Comparison of ENCODE assay signal across 8 mouse cellular contexts in genomic region chr14:99578665-99579064, GRCm38 (mm10).
DNase-seq lines count a peak whose midpoint lies in the region; ATAC-seq and TF ChIP-seq lines count a peak whose summit lies in the region.

No protein-coding gene starts in this region.

- no peak for TF ChIP-seq CTCF in heart, adult 2 months (IDR thresholded peaks at IDR 0.05)
- no peak for TF ChIP-seq CTCF in stomach, postnatal 0 days (IDR thresholded peaks at IDR 0.05; ENCODE audit: low read depth)

- no peaks in the 10 kb centered on the region for H3K36me3 ChIP-seq in heart, adult 2 months (ENCODE audit: control insufficient read depth, insufficient read depth, low read length)
- no peaks in the 10 kb centered on the region for H3K36me3 ChIP-seq in stomach, postnatal 0 days (ENCODE audit: control insufficient read depth, insufficient read depth, low read length)

- intact Hi-C loops in heart, adult 2 months (cut with DNase I): no loop called here
- intact Hi-C loops in heart, postnatal 14 days (cut with DNase I): no loop called here

- DNase-seq in heart, adult 2 months: peak in 1 of 2 experiments; percentile 8
- DNase-seq in heart, postnatal 14 days: no peak
- DNase-seq in right cerebral cortex, postnatal 4 days: peak; percentile 13
- DNase-seq in right cerebral cortex, postnatal 14 days: no peak
- DNase-seq in kidney, postnatal 14 days: peak; percentile 21
- peak; percentile 64 for DNase-seq in stomach, postnatal 0 days (ENCODE audit: low spot score)
- DNase-seq in left cerebral cortex, adult 18-20 months (ENCODE audit: low spot score in 2 of 2): no peak

- 59% methylated on average over 17 of the region's 17 CpGs for WGBS in heart, adult 2 months
- WGBS in stomach, postnatal 0 days: 27% methylated on average over 17 of the region's 17 CpGs

- peak; percentile 53 for ATAC-seq in stomach, postnatal 0 days (ENCODE audit: low FRiP score, low TSS enrichment)
- ATAC-seq in granulocyte monocyte progenitor cell, adult 5-6 weeks (replicated peaks; ENCODE audit: poor library complexity, severe bottlenecking): no peak

- peak overlapping the region; percentile 48 for H3K4me2 ChIP-seq in stomach, postnatal 0 days (replicated peaks; ENCODE audit: low read depth)

- H3K27me3 ChIP-seq in heart, adult 2 months (ENCODE audit: control insufficient read depth, insufficient read depth, low read length): no peaks in the 10 kb centered on the region
- H3K27me3 ChIP-seq in stomach, postnatal 0 days (ENCODE audit: control insufficient read depth, insufficient read depth, low read length): no peaks in the 10 kb centered on the region

- H3K79me2 ChIP-seq in heart, adult 2 months (replicated peaks; ENCODE audit: control insufficient read depth, insufficient read depth, low read length): no peaks in the 10 kb centered on the region

- TF ChIP-seq POLR2A in heart, adult 2 months (IDR thresholded peaks at IDR 0.05; ENCODE audit: insufficient read depth, low read depth, low read length): no peak

- H3K27ac ChIP-seq in heart, adult 2 months: no peak overlapping the region
- H3K27ac ChIP-seq in stomach, postnatal 0 days (replicated peaks): peak overlapping the region; percentile 88

- no peaks in the 10 kb centered on the region for H3K4me1 ChIP-seq in heart, adult 2 months (ENCODE audit: control insufficient read depth, insufficient read depth, low read length)
- H3K4me1 ChIP-seq in stomach, postnatal 0 days (replicated peaks; ENCODE audit: control insufficient read depth, insufficient read depth): peaks cover 4% of the 10 kb centered on the region; the same call in 1 of the 2 replicates

- no peaks in the 10 kb centered on the region for H3K9me3 ChIP-seq in stomach, postnatal 0 days (ENCODE audit: control insufficient read depth, low read length)

- TF ChIP-seq EP300 in heart, adult 2 months (IDR thresholded peaks at IDR 0.05; ENCODE audit: insufficient read depth, low read depth, low read length): no peak
- TF ChIP-seq EP300 in stomach, postnatal 0 days (optimal IDR thresholded peaks at IDR 0.05): peak; percentile 28

- no peak overlapping the region for H3K9ac ChIP-seq in heart, adult 2 months (ENCODE audit: low read depth, low read length)
- H3K9ac ChIP-seq in stomach, postnatal 0 days (ENCODE audit: low read length): peak overlapping the region; percentile 23; the same call in 1 of the 2 replicates

- peak overlapping the region; percentile 16; the same call in 1 of the 2 replicates for H3K4me3 ChIP-seq in heart, adult 2 months
- H3K4me3 ChIP-seq in stomach, postnatal 0 days (ENCODE audit: low read depth, low read length): peak overlapping the region; percentile 29

Comparison
In these comparisons a context has a peak if more than half of its experiments do, and no peak if none do; other contexts are left out.
1. DNase-seq: peak in right cerebral cortex, postnatal 4 days (single experiment), kidney, postnatal 14 days (single experiment) and stomach, postnatal 0 days (single experiment); none in heart, postnatal 14 days (0 of 2), right cerebral cortex, postnatal 14 days (single experiment) and left cerebral cortex, adult 18-20 months (0 of 2).